In genomic region chr19:18646853-18647420, GRCm38 (mm10) we compare ENCODE assay signal across 11 mouse cellular contexts. TPM values are rescaled to one million over a fixed set of nuclear protein-coding genes. Genes with fewer than 3 reads are reported as not detected.
DNase-seq lines count a peak whose midpoint lies in the region; ATAC-seq and TF ChIP-seq lines count a peak whose summit lies in the region.
"Had no signal": no experiment of that assay in that cellular context is flagged by ENCODE, and none has a peak within 500 bp of the region (broad histone marks: within the 10 kb centered on the region; RNA-seq: fewer than 3 reads in every experiment).

No protein-coding gene starts in this region.

- ATAC-seq in stomach, embryonic 15.5 days (ENCODE audit: insufficient read depth, low FRiP score, low read depth), result peak; percentile 66; the same call in 1 of the 2 replicates
- no peak for ATAC-seq in stomach, postnatal 0 days (ENCODE audit: low FRiP score, low TSS enrichment)

- DNase-seq in adrenal gland, adult (ENCODE audit: inconsistent age in 2 of 2, low spot score in 1 of 2), result peak; percentile 73 to 86
- DNase-seq in adrenal gland, postnatal 4 days (ENCODE audit: low spot score in 2 of 2), result no peak
- no peak for DNase-seq in stomach, postnatal 0 days (ENCODE audit: low spot score)
- peak; percentile 65 for DNase-seq in induced T-regulatory cell, adult 2 months (ENCODE audit: low read depth)
- DNase-seq in splenic B cell, adult 2 months (ENCODE audit: low read depth, low spot score), result peak; percentile 52
- DNase-seq in left cerebral cortex, postnatal 25 days (ENCODE audit: low spot score in 2 of 2), result no peak
- no peak for DNase-seq in layer of hippocampus, postnatal 36 days
- DNase-seq: lung, postnatal 14 days had no signal

- no peaks in the 10 kb centered on the region for H3K27me3 ChIP-seq in stomach, embryonic 15.5 days (replicated peaks)
- no peaks in the 10 kb centered on the region for H3K27me3 ChIP-seq in stomach, postnatal 0 days (ENCODE audit: control insufficient read depth, insufficient read depth, low read length)
- H3K27me3 ChIP-seq in splenic B cell, adult 2 months (ENCODE audit: control insufficient read depth, insufficient read depth, low read length, poor library complexity, severe bottlenecking), result no peaks in the 10 kb centered on the region
- H3K27me3 ChIP-seq: neural tube, embryonic 12.5 days had no signal

- 75% methylated on average over 5 of the region's 5 CpGs for WGBS in stomach, embryonic 15.5 days
- 74% methylated on average over 5 of the region's 5 CpGs for WGBS in stomach, postnatal 0 days

- H3K36me3 ChIP-seq in stomach, embryonic 15.5 days, result no peaks in the 10 kb centered on the region
- H3K36me3 ChIP-seq in stomach, postnatal 0 days (ENCODE audit: control insufficient read depth, insufficient read depth, low read length), result no peaks in the 10 kb centered on the region
- no peaks in the 10 kb centered on the region for H3K36me3 ChIP-seq in splenic B cell, adult 2 months (ENCODE audit: control insufficient read depth, insufficient read depth, low read length, poor library complexity, severe bottlenecking)
- H3K36me3 ChIP-seq: neural tube, embryonic 12.5 days had no signal

- TF ChIP-seq CTCF in stomach, postnatal 0 days (IDR thresholded peaks at IDR 0.05; ENCODE audit: low read depth), result no peak

- TF ChIP-seq EP300 in stomach, postnatal 0 days (optimal IDR thresholded peaks at IDR 0.05), result no peak

- H3K4me2 ChIP-seq in stomach, embryonic 15.5 days, result no peak overlapping the region
- H3K4me2 ChIP-seq in stomach, postnatal 0 days (replicated peaks; ENCODE audit: low read depth), result no peak overlapping the region
- H3K4me2 ChIP-seq: hindbrain, embryonic 14.5 days; neural tube, embryonic 12.5 days had no signal

- H3K4me1 ChIP-seq in stomach, embryonic 15.5 days, result no peaks in the 10 kb centered on the region
- no peaks in the 10 kb centered on the region for H3K4me1 ChIP-seq in stomach, postnatal 0 days (replicated peaks; ENCODE audit: control insufficient read depth, insufficient read depth)
- H3K4me1 ChIP-seq: neural tube, embryonic 12.5 days had no signal

- no peaks in the 10 kb centered on the region for H3K9me3 ChIP-seq in stomach, embryonic 15.5 days
- H3K9me3 ChIP-seq in stomach, postnatal 0 days (ENCODE audit: control insufficient read depth, low read length), result no peaks in the 10 kb centered on the region
- H3K9me3 ChIP-seq: neural tube, embryonic 12.5 days had no signal

- no peak overlapping the region for H3K9ac ChIP-seq in stomach, embryonic 15.5 days
- H3K9ac ChIP-seq in stomach, postnatal 0 days (ENCODE audit: low read length), result no peak overlapping the region
- H3K9ac ChIP-seq: hindbrain, embryonic 14.5 days; neural tube, embryonic 12.5 days had no signal

- no peak overlapping the region for H3K4me3 ChIP-seq in stomach, embryonic 15.5 days (replicated peaks)
- H3K4me3 ChIP-seq in stomach, postnatal 0 days (ENCODE audit: low read depth, low read length), result no peak overlapping the region
- H3K4me3 ChIP-seq: neural tube, embryonic 12.5 days had no signal

- H3K27ac ChIP-seq in stomach, embryonic 15.5 days, result no peak overlapping the region
- H3K27ac ChIP-seq in stomach, postnatal 0 days (replicated peaks), result no peak overlapping the region
- H3K27ac ChIP-seq: hindbrain, embryonic 14.5 days; neural tube, embryonic 12.5 days had no signal

- intact Hi-C loops in left cerebral cortex, postnatal 25 days (cut with DNase I), result no loop called here

RNA-seq across cellular contexts. Expression of gene Nmrk1, which starts 15.2 kb away (rescaled TPM):
- total RNA-seq in adrenal gland, postnatal 4 days (2021), result 10 to 100 TPM; 14.5 to 17.7 TPM
- 13.4 and 14.6 TPM in 2 replicates for polyA plus RNA-seq in stomach, embryonic 15.5 days (2015; fragmentation: Nextera tagmentation; extraction: Ambion mirVana)
- polyA plus RNA-seq in stomach, postnatal 0 days (2015; fragmentation: Nextera tagmentation; extraction: Ambion mirVana), result 4.9 and 6.2 TPM in 2 replicates
- 1 to 10 TPM; 3.6 TPM for total RNA-seq in left cerebral cortex, postnatal 25 days (2021)
- 1 to 10 TPM; 9.5 to 9.6 TPM for total RNA-seq in layer of hippocampus, postnatal 36 days (2021)

RNA-seq across cellular contexts. Expression of gene Ostf1, which starts 15.3 kb away (rescaled TPM):
- 10 to 100 TPM; 76.7 to 76.9 TPM for total RNA-seq in adrenal gland, postnatal 4 days (2021)
- polyA plus RNA-seq in stomach, embryonic 15.5 days (2015; fragmentation: Nextera tagmentation; extraction: Ambion mirVana), result 95.9 and 97.4 TPM in 2 replicates
- polyA plus RNA-seq in stomach, postnatal 0 days (2015; fragmentation: Nextera tagmentation; extraction: Ambion mirVana), result 129 and 134 TPM in 2 replicates
- total RNA-seq in left cerebral cortex, postnatal 25 days (2021), result 10 to 100 TPM; 16.2 to 16.8 TPM
- 10 to 100 TPM; 30.9 to 34.4 TPM for total RNA-seq in layer of hippocampus, postnatal 36 days (2021)

RNA-seq across cellular contexts. Expression of gene Carnmt1, which starts 23.6 kb away (rescaled TPM):
- total RNA-seq in adrenal gland, postnatal 4 days (2021), result 10 to 100 TPM; 17.3 to 19.1 TPM
- 24.0 and 26.9 TPM in 2 replicates for polyA plus RNA-seq in stomach, embryonic 15.5 days (2015; fragmentation: Nextera tagmentation; extraction: Ambion mirVana)
- 18.4 and 18.6 TPM in 2 replicates for polyA plus RNA-seq in stomach, postnatal 0 days (2015; fragmentation: Nextera tagmentation; extraction: Ambion mirVana)
- total RNA-seq in left cerebral cortex, postnatal 25 days (2021), result 10 to 100 TPM; 11.1 to 11.6 TPM
- total RNA-seq in layer of hippocampus, postnatal 36 days (2021), result 10 to 100 TPM; 13.8 to 14.5 TPM

Comparison
In these comparisons a context has a peak if more than half of its experiments do, and no peak if none do; other contexts are left out.
1. DNase-seq: peak in adrenal gland, adult (2 of 2), induced T-regulatory cell, adult 2 months (single experiment) and splenic B cell, adult 2 months (single experiment); none in adrenal gland, postnatal 4 days (0 of 2), stomach, postnatal 0 days (single experiment), left cerebral cortex, postnatal 25 days (0 of 2) and layer of hippocampus, postnatal 36 days (0 of 2).